In genomic region chr1:153051474-153051873, GRCm38 (mm10) we compare ENCODE assay signal across 23 mouse cellular contexts.
A peak's percentile ranks its signal among the peaks of the same experiment; 100 is the strongest.
DNase-seq lines count a peak whose midpoint lies in the region; ATAC-seq and TF ChIP-seq lines count a peak whose summit lies in the region.
"Had no signal": no experiment of that assay in that cellular context is flagged by ENCODE, and none has a peak within 500 bp of the region (broad histone marks: within the 10 kb centered on the region; RNA-seq: fewer than 3 reads in every experiment).

No protein-coding gene starts in this region.

- H3K36me3 ChIP-seq in hindbrain, embryonic 10.5 days: no peaks in the 10 kb centered on the region
- no peaks in the 10 kb centered on the region for H3K36me3 ChIP-seq in hindbrain, embryonic 12.5 days
- H3K36me3 ChIP-seq in lung, postnatal 0 days (ENCODE audit: insufficient read depth, low read length): no peaks in the 10 kb centered on the region
- H3K36me3 ChIP-seq in midbrain, embryonic 10.5 days: no peaks in the 10 kb centered on the region
- no peaks in the 10 kb centered on the region for H3K36me3 ChIP-seq in midbrain, embryonic 11.5 days (ENCODE audit: control insufficient read depth, insufficient read depth, low read length)
- H3K36me3 ChIP-seq: forebrain, embryonic 10.5 days; heart, embryonic 10.5 days; heart, embryonic 13.5 days; hindbrain, embryonic 13.5 days had no signal

- TF ChIP-seq CTCF in lung, postnatal 0 days (IDR thresholded peaks at IDR 0.05): no peak

- H3K27me3 ChIP-seq in hindbrain, embryonic 10.5 days (ENCODE audit: insufficient read depth, poor library complexity, severe bottlenecking): peaks cover 10% of the 10 kb centered on the region; the same call in 1 of the 2 replicates
- peaks cover 25% of the 10 kb centered on the region for H3K27me3 ChIP-seq in hindbrain, embryonic 12.5 days
- no peaks in the 10 kb centered on the region for H3K27me3 ChIP-seq in lung, postnatal 0 days (replicated peaks; ENCODE audit: insufficient read depth, low read length)
- peaks cover 66% of the 10 kb centered on the region for H3K27me3 ChIP-seq in midbrain, embryonic 10.5 days (ENCODE audit: low read depth, poor library complexity, severe bottlenecking)
- H3K27me3 ChIP-seq in midbrain, embryonic 11.5 days (ENCODE audit: control insufficient read depth, insufficient read depth, low read length): peaks cover 12% of the 10 kb centered on the region; the same call in 1 of the 2 replicates

- no peak overlapping the region for H3K9ac ChIP-seq in hindbrain, embryonic 12.5 days
- H3K9ac ChIP-seq in lung, postnatal 0 days (replicated peaks; ENCODE audit: low read depth): no peak overlapping the region
- no peak overlapping the region for H3K9ac ChIP-seq in midbrain, embryonic 11.5 days (ENCODE audit: low read length)
- H3K9ac ChIP-seq: forebrain, embryonic 13.5 days; heart, embryonic 13.5 days; hindbrain, embryonic 13.5 days had no signal

- no peaks in the 10 kb centered on the region for H3K9me3 ChIP-seq in hindbrain, embryonic 10.5 days
- no peaks in the 10 kb centered on the region for H3K9me3 ChIP-seq in hindbrain, embryonic 12.5 days (replicated peaks)
- H3K9me3 ChIP-seq in lung, postnatal 0 days (ENCODE audit: low read length): no peaks in the 10 kb centered on the region
- H3K9me3 ChIP-seq in midbrain, embryonic 10.5 days (replicated peaks): no peaks in the 10 kb centered on the region
- H3K9me3 ChIP-seq in midbrain, embryonic 11.5 days (ENCODE audit: control insufficient read depth, low read length): no peaks in the 10 kb centered on the region
- H3K9me3 ChIP-seq: forebrain, embryonic 10.5 days; forebrain, embryonic 13.5 days; heart, embryonic 10.5 days; heart, embryonic 13.5 days; hindbrain, embryonic 13.5 days had no signal

- H3K4me3 ChIP-seq in hindbrain, embryonic 10.5 days: no peak overlapping the region
- no peak overlapping the region for H3K4me3 ChIP-seq in hindbrain, embryonic 12.5 days
- H3K4me3 ChIP-seq in lung, postnatal 0 days (ENCODE audit: low read depth, low read length): no peak overlapping the region
- no peak overlapping the region for H3K4me3 ChIP-seq in midbrain, embryonic 10.5 days
- H3K4me3 ChIP-seq in midbrain, embryonic 11.5 days (ENCODE audit: low read depth, low read length): no peak overlapping the region
- H3K4me3 ChIP-seq: forebrain, embryonic 10.5 days; forebrain, embryonic 13.5 days; heart, adult 2 months; heart, embryonic 10.5 days; heart, embryonic 13.5 days; hindbrain, embryonic 13.5 days had no signal

- H3K27ac ChIP-seq in hindbrain, embryonic 10.5 days: peak overlapping the region; percentile 47; the same call in 1 of the 2 replicates
- H3K27ac ChIP-seq in hindbrain, embryonic 12.5 days: no peak overlapping the region
- no peak overlapping the region for H3K27ac ChIP-seq in lung, postnatal 0 days (ENCODE audit: low read length)
- peak overlapping the region; percentile 19; the same call in 1 of the 2 replicates for H3K27ac ChIP-seq in midbrain, embryonic 10.5 days (replicated peaks)
- H3K27ac ChIP-seq in midbrain, embryonic 11.5 days (ENCODE audit: low read depth, low read length): no peak overlapping the region
- H3K27ac ChIP-seq: forebrain, embryonic 10.5 days; forebrain, embryonic 13.5 days; heart, adult 2 months; heart, embryonic 10.5 days; heart, embryonic 13.5 days; hindbrain, embryonic 13.5 days had no signal

- H3K4me2 ChIP-seq in hindbrain, embryonic 12.5 days (replicated peaks): no peak overlapping the region
- no peak overlapping the region for H3K4me2 ChIP-seq in lung, postnatal 0 days (replicated peaks; ENCODE audit: low read depth, low read length)
- H3K4me2 ChIP-seq in midbrain, embryonic 11.5 days: no peak overlapping the region
- H3K4me2 ChIP-seq: forebrain, embryonic 13.5 days; heart, embryonic 13.5 days; hindbrain, embryonic 13.5 days had no signal

- 77% methylated on average over 5 of the region's 5 CpGs for WGBS in hindbrain, embryonic 10.5 days
- 71% methylated on average over 5 of the region's 5 CpGs for WGBS in hindbrain, embryonic 12.5 days
- WGBS in lung, postnatal 0 days: 45% methylated on average over 5 of the region's 5 CpGs
- WGBS in midbrain, embryonic 10.5 days: 84% methylated on average over 5 of the region's 5 CpGs
- WGBS in midbrain, embryonic 11.5 days: 83% methylated on average over 5 of the region's 5 CpGs

- peaks cover 79% of the 10 kb centered on the region for H3K4me1 ChIP-seq in hindbrain, embryonic 10.5 days (replicated peaks)
- H3K4me1 ChIP-seq in hindbrain, embryonic 12.5 days: peaks cover 33% of the 10 kb centered on the region
- H3K4me1 ChIP-seq in lung, postnatal 0 days (ENCODE audit: insufficient read depth, low read depth, low read length): no peaks in the 10 kb centered on the region; the same call in 1 of the 2 replicates
- H3K4me1 ChIP-seq in midbrain, embryonic 10.5 days: peaks cover 78% of the 10 kb centered on the region
- peaks cover 15% of the 10 kb centered on the region for H3K4me1 ChIP-seq in midbrain, embryonic 11.5 days (ENCODE audit: control insufficient read depth, insufficient read depth, low read length)

- no peak for DNase-seq in hindbrain, embryonic 10.5 days (ENCODE audit: low spot score)
- DNase-seq in lung, postnatal 0 days (ENCODE audit: low spot score): peak; percentile 60
- no peak for DNase-seq in lung, postnatal 10 days
- no peak for DNase-seq in midbrain, embryonic 10.5 days (ENCODE audit: low spot score)
- no peak for DNase-seq in midbrain, embryonic 11.5 days (ENCODE audit: low spot score, missing footprints)
- DNase-seq: adrenal gland, adult 8-10 months; cerebellum, adult 18-20 months; cerebellum, adult 9-10 months; cerebellum, postnatal 14 days; gastrocnemius, postnatal 10 days; gastrocnemius, postnatal 36 days; heart, adult 2 months; heart, postnatal 14 days; heart, postnatal 4 days had no signal

- no peak for TF ChIP-seq EP300 in lung, postnatal 0 days (IDR thresholded peaks at IDR 0.05)

- no peak for ATAC-seq in hindbrain, embryonic 12.5 days (ENCODE audit: low FRiP score)
- peak; percentile 20 for ATAC-seq in lung, postnatal 0 days
- no peak for ATAC-seq in midbrain, embryonic 11.5 days (ENCODE audit: low FRiP score)
- ATAC-seq: CD4-positive, CD25-positive, alpha-beta regulatory T cell, adult 4 months; forebrain, embryonic 13.5 days; forebrain, embryonic 16.5 days; hindbrain, embryonic 16.5 days had no signal

Comparison
In these comparisons a context has a peak if more than half of its experiments do, and no peak if none do; other contexts are left out.
1. H3K27ac ChIP-seq: peak in hindbrain, embryonic 10.5 days (single experiment) and midbrain, embryonic 10.5 days (single experiment); none in hindbrain, embryonic 12.5 days (single experiment), lung, postnatal 0 days (single experiment) and midbrain, embryonic 11.5 days (single experiment).